Mouse (Mus musculus) liver, postnatal 0 days (tissue): ENCODE measurements at regions not wholly inside any gene's neighbourhood (a gene's known extent, or its start where the extent isn't known, plus 50 kb on each side); places are given as distances from the start of the nearest gene placed in this dataset.

Source experiments
- ATAC-seq: fragments of 200-750 bp; cut with Nextera tagmentation; 2 replicates; pipeline ENCODE4 v1.8.0; 2017; ENCODE audit warnings: mild to moderate bottlenecking, moderate library complexity
- DNase-seq: peaks from one replicate; pipeline ENCODE4 v3.0.0-alpha.2; 2016
- H3K27ac ChIP-seq: fragments of 300-500 bp; sonication (generic); 2 replicates; pipeline ENCODE4 v1.5.1; 2014; ENCODE audit warnings: antibody characterized with exemption, moderate library complexity, mild to moderate bottlenecking, low read depth
- H3K27me3 ChIP-seq: fragments of 300-500 bp; sonication (generic); 2 replicates; pipeline ENCODE4 v1.6.1; 2014; ENCODE audit warnings: low read length, control low read depth, mixed read lengths; ENCODE audit not compliant: insufficient read depth
- H3K36me3 ChIP-seq: fragments of 300-500 bp; sonication (generic); replicated peaks from 2 replicates; pipeline ENCODE4 v1.6.1; 2014; ENCODE audit warnings: mild to moderate bottlenecking, control low read depth, low read length, moderate library complexity, mixed read lengths; ENCODE audit not compliant: insufficient read depth
- H3K4me1 ChIP-seq: fragments of 300-500 bp; sonication (generic); 2 replicates; pipeline ENCODE4 v1.6.1; 2014; ENCODE audit warnings: antibody characterized with exemption, mild to moderate bottlenecking, control low read depth; ENCODE audit not compliant: insufficient read depth
- H3K4me2 ChIP-seq: fragments of 300-500 bp; sonication (generic); 2 replicates; pipeline ENCODE4 v1.6.1; 2014; ENCODE audit warnings: low read depth, mild to moderate bottlenecking, low read length, moderate library complexity, mixed read lengths
- H3K4me3 ChIP-seq: fragments of 300-500 bp; sonication (generic); 2 replicates; pipeline ENCODE4 v1.5.1; 2014; ENCODE audit warnings: low read depth, low read length
- H3K9ac ChIP-seq: fragments of 300-500 bp; sonication (generic); replicated peaks from 2 replicates; pipeline ENCODE4 v1.6.1; 2014; ENCODE audit warnings: mild to moderate bottlenecking, moderate library complexity
- H3K9me3 ChIP-seq: fragments of 300-500 bp; sonication (generic); 2 replicates; pipeline ENCODE4 v1.6.1; 2016; ENCODE audit warnings: mild to moderate bottlenecking, control low read depth, low read length, mixed read lengths
- CTCF ChIP-seq: sonication (generic); IDR thresholded peaks from 2 replicates; pipeline ENCODE4 v1.5.1; 2016; ENCODE audit warnings: antibody characterized with exemption, low read depth
- EP300 ChIP-seq: IDR thresholded peaks from 2 replicates; pipeline ENCODE4 v1.6.1; 2016; ENCODE audit warnings: antibody characterized with exemption, low read depth, mild to moderate bottlenecking
- WGBS: fragments of 180-500 bp; shearing (Covaris S2); extraction: QIAGEN DNeasy Blood & Tissue Kit; methylation state at CpG from one replicate; pipeline ENCODE4 v1.1.7; 2014; ENCODE audit not compliant: insufficient replicate concordance; 5-methylcytosine and 5-hydroxymethylcytosine counted together

DNA sequence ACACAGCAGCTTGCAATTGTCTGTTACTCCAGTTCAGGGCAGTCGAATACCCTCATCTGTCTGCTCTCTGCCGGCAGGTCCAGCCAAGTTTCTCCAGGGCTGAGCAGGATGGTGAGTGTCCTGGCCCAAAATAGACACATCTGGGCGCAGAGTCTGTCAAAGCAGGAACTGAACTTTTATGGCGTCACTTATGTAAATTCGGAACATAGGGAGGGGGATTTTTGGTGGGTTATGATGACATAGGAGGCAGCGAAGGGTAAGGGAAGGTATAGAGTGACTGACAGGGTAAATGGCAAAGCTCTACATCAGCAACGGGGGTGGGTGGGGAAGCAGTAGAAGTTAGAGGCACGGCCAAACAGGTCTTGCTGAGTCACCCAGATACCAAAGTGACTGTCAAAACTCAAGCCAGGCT is 313.3 kb upstream of the Adgrl3 start:
- ATAC-seq (no peak), DNase-seq (no peak)
- H3K4me2 ChIP-seq, result no peak overlapping the region
- 59% methylated on average over 8 of the region's 8 CpGs for WGBS
- H3K9me3 ChIP-seq, result no peaks in the 10 kb centered on the region
- no peaks in the 10 kb centered on the region for H3K4me1 ChIP-seq
- no peaks in the 10 kb centered on the region for H3K27me3 ChIP-seq
- H3K4me3 ChIP-seq, result no peak overlapping the region
- H3K36me3 ChIP-seq, result no peaks in the 10 kb centered on the region
- H3K27ac ChIP-seq, result no peak overlapping the region
- H3K9ac ChIP-seq, result no peak overlapping the region
- TF ChIP-seq CTCF (no peak), EP300 (no peak)
